ENCODE assay signal across 9 mouse cellular contexts in genomic region chr11:118355205-118355604, GRCm38 (mm10). TPM values are rescaled to one million over a fixed set of nuclear protein-coding genes. Genes with fewer than 3 reads are reported as not detected.
DNase-seq lines count a peak whose midpoint lies in the region; ATAC-seq and TF ChIP-seq lines count a peak whose summit lies in the region.
"Had no signal": no experiment of that assay in that cellular context is flagged by ENCODE, and none has a peak within 500 bp of the region (broad histone marks: within the 10 kb centered on the region; RNA-seq: fewer than 3 reads in every experiment).

No protein-coding gene starts in this region.

- no peaks in the 10 kb centered on the region for H3K9me3 ChIP-seq in hindbrain, embryonic 14.5 days (ENCODE audit: control insufficient read depth, low read length)

- CTCF ChIA-PET in Patski (lab: Charles Lee): no interaction called here

- in situ Hi-C loops in Patski (cut with MboI; ENCODE audit: low pct_unique_long_range_greater_than_20kb): no loop called here

- peaks cover 19% of the 10 kb centered on the region for H3K4me1 ChIP-seq in hindbrain, embryonic 14.5 days (replicated peaks; ENCODE audit: control insufficient read depth, insufficient read depth, low read length)

- no peaks in the 10 kb centered on the region for H3K27me3 ChIP-seq in Patski
- H3K27me3 ChIP-seq in hindbrain, embryonic 14.5 days (ENCODE audit: control insufficient read depth, insufficient read depth, low read length): no peaks in the 10 kb centered on the region

- 0% methylated on average over 39 of the region's 43 CpGs for whole genome bisulfite sequencing in hindbrain, embryonic 14.5 days

- TF ChIP-seq CTCF in Patski (IDR thresholded peaks at IDR 0.05): no peak

- H3K27ac ChIP-seq in hindbrain, embryonic 14.5 days: peak overlapping the region; percentile 92

- POLR2A ChIA-PET in Patski (lab: Charles Lee): interaction anchor here (2.2 kb wide), 1 partner anchor 27 kb away, joined by 8 read pairs; no protein-coding TSS in a partner anchor

- peak; percentile 89 for ATAC-seq in Patski
- ATAC-seq in hindbrain, embryonic 14.5 days (ENCODE audit: low FRiP score): peak; percentile 95

- H3K36me3 ChIP-seq in hindbrain, embryonic 14.5 days (replicated peaks; ENCODE audit: control insufficient read depth, insufficient read depth): no peaks in the 10 kb centered on the region; the same call in 1 of the 2 replicates

- H3K4me2 ChIP-seq in hindbrain, embryonic 14.5 days (replicated peaks): peak overlapping the region; percentile 91

- DNase-seq in Patski (ENCODE audit: low read depth, low spot score): no peak
- peak; percentile 89 to 93 for DNase-seq in cerebellum, postnatal 10 days
- DNase-seq in frontal cortex, postnatal 36 days (ENCODE audit: low spot score in 2 of 2): peak; percentile 82 to 83
- peak; percentile 85 for DNase-seq in hindbrain, embryonic 14.5 days (ENCODE audit: low spot score)
- DNase-seq in layer of hippocampus, postnatal 36 days: peak; percentile 83 to 87
- peak; percentile 91 for DNase-seq in lung, postnatal 25 days (ENCODE audit: low spot score)
- DNase-seq in retina, embryonic 14.5 days (ENCODE audit: low spot score): peak; percentile 87
- DNase-seq in thymus, postnatal 36 days: peak; percentile 87 to 88

- peak overlapping the region; percentile 92 for H3K9ac ChIP-seq in hindbrain, embryonic 14.5 days

- H3K4me3 ChIP-seq in hindbrain, embryonic 14.5 days (replicated peaks; ENCODE audit: low read length): peak overlapping the region; percentile 89

RNA-seq across cellular contexts. Expression of gene Timp2, which starts 0.3 kb away (rescaled TPM):
- polyA plus RNA-seq in Patski (2021): 459 TPM
- 94.3 and 114 TPM in 2 replicates for polyA plus RNA-seq in hindbrain, embryonic 14.5 days (2014; fragmentation: Nextera tagmentation; extraction: Ambion mirVana)
- 100 to 1,000 TPM; 187 to 191 TPM for total RNA-seq in layer of hippocampus, postnatal 36 days (2021)

RNA-seq across cellular contexts. Expression of gene Cep295nl, which starts 12.9 kb away (rescaled TPM):
- 0.41 TPM for polyA plus RNA-seq in Patski (2021)
- 0.17 TPM in 1 of 2 replicates, not detected in the other for polyA plus RNA-seq in hindbrain, embryonic 14.5 days (2014; fragmentation: Nextera tagmentation; extraction: Ambion mirVana)
- total RNA-seq in layer of hippocampus, postnatal 36 days (2021): 1 to 10 TPM; 1.2 to 1.4 TPM
- polyA plus RNA-seq: large intestine, adult 2 months had no signal

RNA-seq across cellular contexts. Expression of gene Lgals3bp, which starts 46.7 kb away (rescaled TPM):
- 113 TPM for polyA plus RNA-seq in Patski (2021)
- polyA plus RNA-seq in hindbrain, embryonic 14.5 days (2014; fragmentation: Nextera tagmentation; extraction: Ambion mirVana): 4.0 and 4.7 TPM in 2 replicates
- 10 to 100 TPM; 17.1 to 17.3 TPM for total RNA-seq in layer of hippocampus, postnatal 36 days (2021)

Comparison
In these comparisons a context has a peak if more than half of its experiments do, and no peak if none do; other contexts are left out.
1. RNA of gene Lgals3bp, which starts 46.7 kb away (polyA plus RNA-seq): 113 TPM in Patski (single experiment); 4.0 to 4.7 TPM in hindbrain, embryonic 14.5 days; every median in the first group is over 10 times any median in the second.